Mouse (Mus musculus): ENCODE measurements around the gene Mroh2a. TPM values are rescaled to one million over a fixed set of nuclear protein-coding genes. Genes with fewer than 3 reads are reported as not detected.

Mroh2a gene
- polyA plus RNA-seq, 1 experiment from 2014 or later = 0.90 TPM

DNA sequence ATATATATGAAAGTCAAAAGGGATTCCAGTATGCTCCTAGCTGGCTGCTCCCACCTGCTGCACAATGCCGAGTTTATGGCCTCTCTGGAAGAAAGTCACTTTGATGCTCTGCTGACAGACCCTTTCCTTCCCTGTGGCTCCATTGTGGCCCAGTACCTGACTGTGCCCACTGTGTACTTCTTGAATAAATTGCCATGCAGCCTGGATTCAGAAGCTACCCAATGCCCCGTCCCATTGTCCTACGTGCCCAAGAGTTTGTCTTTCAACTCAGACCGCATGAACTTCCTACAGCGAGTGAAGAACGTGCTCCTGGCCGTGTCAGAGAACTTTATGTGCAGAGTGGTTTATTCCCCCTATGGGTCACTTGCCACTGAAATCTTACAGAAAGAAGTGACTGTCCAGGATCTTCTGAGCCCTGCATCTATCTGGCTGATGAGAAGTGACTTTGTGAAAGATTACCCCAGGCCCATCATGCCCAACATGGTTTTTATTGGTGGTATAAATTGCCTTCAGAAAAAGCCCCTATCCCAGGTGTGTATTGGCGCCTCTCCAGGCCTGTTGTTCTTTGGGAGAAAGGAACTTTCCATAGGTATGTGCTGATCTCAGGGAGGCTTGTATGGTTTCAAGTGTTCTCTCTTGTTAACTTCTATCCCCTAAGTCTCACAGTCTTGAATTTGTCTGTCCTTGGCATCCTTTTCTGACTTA lies 14.3 kb upstream of the Mroh2a start:
- H3K9me3 ChIP-seq = peaks cover 48% of the 10 kb centered on the region

GRCm38 (mm10) chr1:88213061-88213460 lies 13.7 kb upstream of the Mroh2a start:
- Histone ChIP-seq H3K9me3 (peaks cover 50% of the 10 kb centered on the region), H3K4me2 (no peak overlapping the region), H3K36me3 (no peaks in the 10 kb centered on the region), H3K4me3 (no peak overlapping the region), H3K4me1 (no peaks in the 10 kb centered on the region), H3K9ac (no peak overlapping the region), H3K27ac (no peak overlapping the region), H3K27me3 (no peaks in the 10 kb centered on the region)
- WGBS = 75% methylated on average over 1 of the region's 1 CpGs
- no peak for ATAC-seq (ENCODE audit: borderline replicate concordance, extremely low read depth, low FRiP score, low TSS enrichment)

More for the DNA sequence above, 14.3 kb upstream of the Mroh2a start:
- ATAC-seq (ENCODE audit: borderline replicate concordance, extremely low read depth, low FRiP score, low TSS enrichment) = no peak
- no peak overlapping the region for H3K4me3 ChIP-seq
- no peak overlapping the region for H3K4me2 ChIP-seq
- H3K27me3 ChIP-seq = no peaks in the 10 kb centered on the region
- WGBS = 56% methylated on average over 8 of the region's 8 CpGs
- no peaks in the 10 kb centered on the region for H3K36me3 ChIP-seq
- H3K9ac ChIP-seq = no peak overlapping the region
- H3K27ac ChIP-seq = no peak overlapping the region
- no peaks in the 10 kb centered on the region for H3K4me1 ChIP-seq

GRCm38 (mm10) chr1:88213766-88214461 lies 12.9 kb upstream of the Mroh2a start:
- no peaks in the 10 kb centered on the region for H3K27me3 ChIP-seq
- no peaks in the 10 kb centered on the region for H3K36me3 ChIP-seq
- H3K4me1 ChIP-seq = no peaks in the 10 kb centered on the region
- no peak overlapping the region for H3K4me3 ChIP-seq
- peak; percentile 16; the same call in 1 of the 2 replicates for ATAC-seq (ENCODE audit: borderline replicate concordance, extremely low read depth, low FRiP score, low TSS enrichment)
- WGBS = 77% methylated on average over 2 of the region's 2 CpGs
- peaks cover 50% of the 10 kb centered on the region for H3K9me3 ChIP-seq
- no peak overlapping the region for H3K27ac ChIP-seq
- H3K4me2 ChIP-seq = no peak overlapping the region
- H3K9ac ChIP-seq = no peak overlapping the region

- H3K27me3 ChIP-seq = no peaks in the 10 kb centered on the region
- no peaks in the 10 kb centered on the region for H3K36me3 ChIP-seq
- no peak overlapping the region for H3K4me2 ChIP-seq
- no peak overlapping the region for H3K27ac ChIP-seq
- no peak overlapping the region for H3K9ac ChIP-seq
- H3K9me3 ChIP-seq = peaks cover 50% of the 10 kb centered on the region
- ATAC-seq (ENCODE audit: borderline replicate concordance, extremely low read depth, low FRiP score, low TSS enrichment) = no peak
- H3K4me3 ChIP-seq = no peak overlapping the region
- H3K4me1 ChIP-seq = no peaks in the 10 kb centered on the region
- 76% methylated on average over 2 of the region's 2 CpGs for WGBS
Observed at GRCm38 (mm10) chr1:88214462-88214952, 12.3 kb upstream of the Mroh2a start.

GRCm38 (mm10) chr1:88215466-88216380 lies 11.1 kb upstream of the Mroh2a start:
- H3K4me3 ChIP-seq = no peak overlapping the region
- H3K27me3 ChIP-seq = no peaks in the 10 kb centered on the region
- no peaks in the 10 kb centered on the region for H3K4me1 ChIP-seq
- H3K36me3 ChIP-seq = no peaks in the 10 kb centered on the region
- no peak overlapping the region for H3K4me2 ChIP-seq
- no peak for ATAC-seq (ENCODE audit: borderline replicate concordance, extremely low read depth, low FRiP score, low TSS enrichment)
- 66% methylated on average over 10 of the region's 10 CpGs for WGBS
- peaks cover 50% of the 10 kb centered on the region for H3K9me3 ChIP-seq
- no peak overlapping the region for H3K27ac ChIP-seq
- no peak overlapping the region for H3K9ac ChIP-seq

DNA sequence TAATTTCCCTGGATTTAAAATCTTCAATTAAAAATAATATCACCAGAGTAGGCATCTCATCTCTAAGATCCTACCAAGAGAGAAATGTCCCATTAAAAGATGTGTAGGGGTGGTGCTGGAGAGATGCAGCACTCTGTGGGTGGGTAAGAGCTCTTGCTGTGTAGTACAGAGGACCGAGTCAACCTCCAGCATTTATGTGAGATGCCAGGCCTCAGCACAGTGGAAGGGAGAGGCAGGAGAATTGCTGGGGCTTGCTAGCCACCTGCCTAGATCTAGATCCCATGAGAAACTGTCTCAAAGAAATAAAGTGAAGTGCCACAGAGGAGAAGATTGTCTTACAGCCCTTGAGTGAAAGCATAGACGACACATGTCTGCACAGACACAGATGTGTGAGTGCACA lies 10.2 kb upstream of the Mroh2a start:
- Histone ChIP-seq H3K4me2 (no peak overlapping the region), H3K27ac (no peak overlapping the region), H3K4me3 (no peak overlapping the region), H3K36me3 (no peaks in the 10 kb centered on the region), H3K9ac (no peak overlapping the region), H3K4me1 (no peaks in the 10 kb centered on the region), H3K9me3 (peaks cover 47% of the 10 kb centered on the region), H3K27me3 (no peaks in the 10 kb centered on the region)
- 57% methylated on average over 2 of the region's 2 CpGs for WGBS
- no peak for ATAC-seq (ENCODE audit: borderline replicate concordance, extremely low read depth, low FRiP score, low TSS enrichment)

- Histone ChIP-seq H3K36me3 (no peaks in the 10 kb centered on the region), H3K4me3 (no peak overlapping the region), H3K9me3 (peaks cover 43% of the 10 kb centered on the region), H3K4me2 (no peak overlapping the region), H3K4me1 (no peaks in the 10 kb centered on the region), H3K9ac (no peak overlapping the region), H3K27ac (no peak overlapping the region), H3K27me3 (no peaks in the 10 kb centered on the region)
- WGBS = 60% methylated on average over 2 of the region's 2 CpGs
- ATAC-seq (ENCODE audit: borderline replicate concordance, extremely low read depth, low FRiP score, low TSS enrichment) = no peak
Observed at GRCm38 (mm10) chr1:88217144-88217543, 9.6 kb upstream of the Mroh2a start.

GRCm38 (mm10) chr1:88217576-88217975 lies 9.2 kb upstream of the Mroh2a start:
- H3K4me1 ChIP-seq = no peaks in the 10 kb centered on the region
- H3K9ac ChIP-seq = no peak overlapping the region
- H3K4me2 ChIP-seq = no peak overlapping the region
- H3K9me3 ChIP-seq = peaks cover 39% of the 10 kb centered on the region
- H3K4me3 ChIP-seq = no peak overlapping the region
- H3K27me3 ChIP-seq = no peaks in the 10 kb centered on the region
- no peak for ATAC-seq (ENCODE audit: borderline replicate concordance, extremely low read depth, low FRiP score, low TSS enrichment)
- 31% methylated on average over 3 of the region's 3 CpGs for WGBS
- H3K27ac ChIP-seq = no peak overlapping the region
- no peaks in the 10 kb centered on the region for H3K36me3 ChIP-seq

DNA sequence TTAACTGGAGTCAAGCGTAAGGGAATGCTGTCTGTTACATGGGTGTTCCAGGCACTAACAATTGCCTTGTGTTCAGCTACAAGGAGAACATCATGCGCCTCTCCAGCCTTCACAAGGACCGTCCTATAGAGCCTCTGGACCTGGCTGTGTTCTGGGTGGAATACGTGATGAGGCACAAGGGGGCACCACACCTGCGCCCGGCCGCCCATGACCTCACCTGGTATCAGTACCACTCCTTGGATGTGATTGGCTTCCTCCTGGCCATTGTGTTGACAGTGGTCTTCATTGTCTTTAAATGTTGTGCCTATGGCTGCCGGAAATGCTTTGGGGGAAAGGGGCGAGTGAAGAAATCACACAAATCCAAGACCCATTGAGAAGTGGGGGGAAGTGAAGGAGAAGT lies 8.7 kb upstream of the Mroh2a start:
- no peaks in the 10 kb centered on the region for H3K36me3 ChIP-seq
- no peak overlapping the region for H3K4me3 ChIP-seq
- no peaks in the 10 kb centered on the region for H3K4me1 ChIP-seq
- H3K4me2 ChIP-seq = no peak overlapping the region
- 70% methylated on average over 9 of the region's 9 CpGs for WGBS
- peaks cover 36% of the 10 kb centered on the region for H3K9me3 ChIP-seq
- no peak overlapping the region for H3K9ac ChIP-seq
- H3K27me3 ChIP-seq = no peaks in the 10 kb centered on the region
- no peak overlapping the region for H3K27ac ChIP-seq
- ATAC-seq (ENCODE audit: borderline replicate concordance, extremely low read depth, low FRiP score, low TSS enrichment) = no peak

- Histone ChIP-seq H3K4me3 (no peak overlapping the region), H3K4me1 (no peaks in the 10 kb centered on the region), H3K9me3 (peaks cover 31% of the 10 kb centered on the region), H3K27me3 (no peaks in the 10 kb centered on the region), H3K27ac (no peak overlapping the region), H3K9ac (no peak overlapping the region), H3K36me3 (no peaks in the 10 kb centered on the region), H3K4me2 (no peak overlapping the region)
- ATAC-seq (ENCODE audit: borderline replicate concordance, extremely low read depth, low FRiP score, low TSS enrichment) = no peak
- 48% methylated on average over 4 of the region's 4 CpGs for WGBS
Observed at GRCm38 (mm10) chr1:88218591-88218990, 8.2 kb upstream of the Mroh2a start.

- WGBS = 19% methylated on average over 1 of the region's 1 CpGs
- Histone ChIP-seq H3K4me3 (no peak overlapping the region), H3K9ac (no peak overlapping the region), H3K4me2 (no peak overlapping the region), H3K4me1 (no peaks in the 10 kb centered on the region), H3K36me3 (no peaks in the 10 kb centered on the region), H3K9me3 (peaks cover 27% of the 10 kb centered on the region), H3K27me3 (no peaks in the 10 kb centered on the region), H3K27ac (no peak overlapping the region)
- ATAC-seq (ENCODE audit: borderline replicate concordance, extremely low read depth, low FRiP score, low TSS enrichment) = no peak
Observed at GRCm38 (mm10) chr1:88219054-88219453, 7.7 kb upstream of the Mroh2a start.
